Mouse (Mus musculus): ENCODE data around the gene Tmem121b. TPM values are rescaled to one million over a fixed set of nuclear protein-coding genes. Genes with fewer than 3 reads are reported as not detected.

Tmem121b gene
- polyA plus RNA-seq, 1 experiment from 2014 or later, result 0.78 TPM

GRCm38 (mm10) chr6:120453103-120453445 is 40.5 kb downstream of the Tmem121b start:
- ATAC-seq (ENCODE audit: low FRiP score) (no peak), DNase-seq (ENCODE audit: low spot score, missing footprints) (no peak)
- no peaks in the 10 kb centered on the region for H3K36me3 ChIP-seq (ENCODE audit: control insufficient read depth, insufficient read depth, low read length)
- no peaks in the 10 kb centered on the region for H3K4me1 ChIP-seq (ENCODE audit: control insufficient read depth, insufficient read depth, low read length)
- no peaks in the 10 kb centered on the region for H3K27me3 ChIP-seq (ENCODE audit: control insufficient read depth, insufficient read depth, low read length)
- WGBS, result 86% methylated on average over 5 of the region's 5 CpGs
- no peak overlapping the region for H3K27ac ChIP-seq (ENCODE audit: low read depth, low read length)
- no peak overlapping the region for H3K4me3 ChIP-seq (ENCODE audit: low read depth, low read length)
- no peak overlapping the region for H3K9ac ChIP-seq (ENCODE audit: low read length)
- no peak overlapping the region for H3K4me2 ChIP-seq
- no peaks in the 10 kb centered on the region for H3K9me3 ChIP-seq (ENCODE audit: control insufficient read depth, low read length)

GRCm38 (mm10) chr6:120452384-120453102 is 41.1 kb downstream of the Tmem121b start:
- ATAC-seq (ENCODE audit: low FRiP score) (no peak), DNase-seq (ENCODE audit: low spot score, missing footprints) (no peak)
- WGBS, result 86% methylated on average over 11 of the region's 11 CpGs
- Histone ChIP-seq H3K9ac (ENCODE audit: low read length) (no peak overlapping the region), H3K27me3 (ENCODE audit: control insufficient read depth, insufficient read depth, low read length) (no peaks in the 10 kb centered on the region), H3K9me3 (ENCODE audit: control insufficient read depth, low read length) (no peaks in the 10 kb centered on the region), H3K27ac (ENCODE audit: low read depth, low read length) (no peak overlapping the region), H3K36me3 (ENCODE audit: control insufficient read depth, insufficient read depth, low read length) (no peaks in the 10 kb centered on the region), H3K4me3 (ENCODE audit: low read depth, low read length) (no peak overlapping the region), H3K4me2 (no peak overlapping the region), H3K4me1 (ENCODE audit: control insufficient read depth, insufficient read depth, low read length) (no peaks in the 10 kb centered on the region)

GRCm38 (mm10) chr6:120450208-120450607 is 43.4 kb downstream of the Tmem121b start:
- DNase-seq (ENCODE audit: low spot score, missing footprints), result no peak
- no peaks in the 10 kb centered on the region for H3K9me3 ChIP-seq (ENCODE audit: control insufficient read depth, low read length)
- H3K27me3 ChIP-seq (ENCODE audit: control insufficient read depth, insufficient read depth, low read length), result no peaks in the 10 kb centered on the region
- WGBS, result 86% methylated on average over 3 of the region's 3 CpGs
- H3K36me3 ChIP-seq (ENCODE audit: control insufficient read depth, insufficient read depth, low read length), result no peaks in the 10 kb centered on the region
- no peak for ATAC-seq (ENCODE audit: low FRiP score)
- no peak overlapping the region for H3K4me3 ChIP-seq (ENCODE audit: low read depth, low read length)
- no peak overlapping the region for H3K4me2 ChIP-seq
- H3K27ac ChIP-seq (ENCODE audit: low read depth, low read length), result no peak overlapping the region
- H3K9ac ChIP-seq (ENCODE audit: low read length), result no peak overlapping the region
- no peaks in the 10 kb centered on the region for H3K4me1 ChIP-seq (ENCODE audit: control insufficient read depth, insufficient read depth, low read length)

- Histone ChIP-seq H3K27me3 (ENCODE audit: control insufficient read depth, insufficient read depth, low read length) (no peaks in the 10 kb centered on the region), H3K27ac (ENCODE audit: low read depth, low read length) (no peak overlapping the region), H3K9me3 (ENCODE audit: control insufficient read depth, low read length) (no peaks in the 10 kb centered on the region), H3K4me2 (no peak overlapping the region), H3K36me3 (ENCODE audit: control insufficient read depth, insufficient read depth, low read length) (peaks cover 7% of the 10 kb centered on the region), H3K9ac (ENCODE audit: low read length) (no peak overlapping the region), H3K4me1 (ENCODE audit: control insufficient read depth, insufficient read depth, low read length) (no peaks in the 10 kb centered on the region), H3K4me3 (ENCODE audit: low read depth, low read length) (no peak overlapping the region)
- ATAC-seq (ENCODE audit: low FRiP score) (no peak), DNase-seq (ENCODE audit: low spot score, missing footprints) (no peak)
- WGBS, result 89% methylated on average over 14 of the region's 14 CpGs
Measured at GRCm38 (mm10) chr6:120443363-120444355, 49.9 kb downstream of the Tmem121b start.

- DNase-seq (ENCODE audit: low spot score, missing footprints), result peak; percentile 51
- Histone ChIP-seq H3K9ac (ENCODE audit: low read length) (no peak overlapping the region), H3K27me3 (ENCODE audit: control insufficient read depth, insufficient read depth, low read length) (no peaks in the 10 kb centered on the region), H3K27ac (ENCODE audit: low read depth, low read length) (no peak overlapping the region), H3K4me1 (ENCODE audit: control insufficient read depth, insufficient read depth, low read length) (no peaks in the 10 kb centered on the region), H3K4me2 (no peak overlapping the region), H3K9me3 (ENCODE audit: control insufficient read depth, low read length) (no peaks in the 10 kb centered on the region), H3K4me3 (ENCODE audit: low read depth, low read length) (no peak overlapping the region), H3K36me3 (ENCODE audit: control insufficient read depth, insufficient read depth, low read length) (peaks cover 7% of the 10 kb centered on the region)
- ATAC-seq (ENCODE audit: low FRiP score), result no peak
- WGBS, result 92% methylated on average over 4 of the region's 4 CpGs
Measured at GRCm38 (mm10) chr6:120442171-120442749, 51.3 kb downstream of the Tmem121b start.

Other genes with a start within 250 kb of the Tmem121b start
- gene D330020A13Rik, start 199.4 kb downstream of the Tmem121b start, polyA plus RNA-seq (2014; fragmentation: Nextera tagmentation; extraction: Ambion mirVana), result not detected in 2 replicates
- gene B4galnt3, start 199.2 kb downstream of the Tmem121b start, polyA plus RNA-seq (2014; fragmentation: Nextera tagmentation; extraction: Ambion mirVana), result 0.07 and 0.14 TPM in 2 replicates
- 62.1 and 67.1 TPM in 2 replicates for gene Kdm5a, start 129.7 kb downstream of the Tmem121b start, polyA plus RNA-seq (2014; fragmentation: Nextera tagmentation; extraction: Ambion mirVana)
- 25.7 and 27.5 TPM in 2 replicates for gene Ccdc77, start 129.4 kb downstream of the Tmem121b start, polyA plus RNA-seq (2014; fragmentation: Nextera tagmentation; extraction: Ambion mirVana)
- 1.6 and 2.0 TPM in 2 replicates for gene Il17ra, start 30.6 kb downstream of the Tmem121b start, polyA plus RNA-seq (2014; fragmentation: Nextera tagmentation; extraction: Ambion mirVana)
- 12.4 and 15.0 TPM in 2 replicates for gene Hdhd5, start 37.5 kb upstream of the Tmem121b start, polyA plus RNA-seq (2014; fragmentation: Nextera tagmentation; extraction: Ambion mirVana)
- gene Cecr2, start 172.6 kb upstream of the Tmem121b start, polyA plus RNA-seq (2014; fragmentation: Nextera tagmentation; extraction: Ambion mirVana), result 20.6 and 20.9 TPM in 2 replicates